Mouse (Mus musculus): ENCODE data around the gene Actrt1.

The Actrt1 gene

DNA sequence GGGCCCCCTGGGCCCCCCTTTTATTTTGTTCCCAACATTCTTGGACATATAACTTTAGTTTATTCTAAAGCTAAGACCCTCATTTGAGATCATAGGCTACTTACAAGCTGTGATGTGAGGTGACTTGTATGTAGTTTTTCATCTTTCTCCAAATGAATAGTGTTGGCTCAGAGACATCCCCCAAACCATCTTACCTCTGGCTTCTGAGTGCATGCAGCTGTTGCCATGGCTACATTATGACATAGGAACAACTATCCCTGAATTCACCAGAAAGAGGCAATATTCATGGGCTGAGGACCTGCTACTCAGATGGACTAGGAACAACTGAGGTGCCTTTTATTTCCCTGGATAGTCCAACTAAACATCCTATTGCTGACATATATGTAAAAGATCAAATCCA lies at the start of gene Actrt1:
TSS of gene Actrt1 (plus strand) at position 301 of the 400 bp plus-strand sequence.
- no peak for DNase-seq

DNA sequence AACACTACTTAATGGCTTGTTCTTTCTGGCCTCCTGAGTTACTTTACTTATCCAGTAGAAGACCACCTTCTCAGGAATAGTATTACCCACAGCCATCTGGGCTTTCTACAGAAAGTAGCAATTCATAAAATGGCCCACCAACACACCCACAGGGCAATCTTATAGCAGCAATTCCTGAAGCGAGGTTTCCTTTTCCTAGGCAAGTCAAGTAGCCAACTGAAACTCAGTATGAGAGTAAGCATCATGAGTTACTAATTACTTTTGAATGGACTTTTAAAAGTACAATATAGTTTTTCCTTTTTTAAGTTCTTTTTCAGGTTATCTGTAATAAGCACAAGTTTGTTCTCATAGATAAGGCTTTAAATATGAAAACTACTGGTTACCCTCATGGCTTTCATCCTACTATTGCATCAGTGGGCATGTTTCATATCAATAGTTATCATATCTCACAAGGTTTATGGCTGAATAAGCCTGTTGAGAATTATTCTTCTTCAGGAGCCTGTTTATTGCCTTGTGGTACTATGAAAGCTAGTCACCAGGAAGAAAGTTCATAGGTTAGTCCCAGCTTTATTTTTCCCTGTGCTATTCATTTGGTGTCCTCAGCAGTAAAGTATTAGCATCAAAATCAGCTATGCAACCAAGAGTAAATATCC lies 2.8 kb downstream of the Actrt1 start:
- no peak for DNase-seq
